13 mouse cellular contexts compared by ENCODE assay signal in the genomic region with DNA sequence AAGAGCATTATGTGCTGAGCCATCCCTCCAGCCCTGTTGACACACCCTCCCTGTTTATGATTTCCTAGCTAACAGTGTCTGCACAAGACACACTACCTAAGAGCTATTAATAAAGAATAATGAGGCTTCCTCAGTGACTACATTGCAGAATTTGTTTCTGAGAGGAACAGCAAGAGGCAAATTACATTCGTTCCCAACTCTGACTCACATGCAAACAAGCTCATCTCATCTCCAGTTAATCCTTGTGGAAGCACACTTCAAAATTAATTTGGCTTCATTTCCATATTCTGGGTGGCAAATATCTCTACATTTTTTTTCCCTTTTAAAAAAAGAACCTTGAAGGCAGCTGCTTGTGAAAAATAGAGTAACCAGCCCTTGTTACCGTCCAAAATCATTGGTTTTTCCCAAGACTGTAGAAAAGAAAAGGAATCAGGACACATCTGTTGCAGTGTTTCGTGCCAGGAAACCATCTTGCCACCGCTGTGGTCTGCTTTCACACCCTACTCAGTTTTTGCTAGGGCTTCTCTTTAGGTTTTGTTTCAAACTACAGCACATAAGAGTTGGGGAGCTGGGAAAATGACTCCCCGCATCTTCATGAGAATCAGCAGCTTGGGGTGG.
DNase-seq lines count a peak whose midpoint lies in the region; ATAC-seq and TF ChIP-seq lines count a peak whose summit lies in the region.
"Had no signal": no experiment of that assay in that cellular context is flagged by ENCODE, and none has a peak within 500 bp of the region (broad histone marks: within the 10 kb centered on the region; RNA-seq: fewer than 3 reads in every experiment).

No protein-coding gene starts in this region.

- H3K36me3 ChIP-seq in hindbrain, embryonic 16.5 days (ENCODE audit: control insufficient read depth, insufficient read depth, low read length) = peaks cover 14% of the 10 kb centered on the region; the same call in 1 of the 2 replicates
- H3K36me3 ChIP-seq in hindbrain, embryonic 14.5 days (replicated peaks; ENCODE audit: control insufficient read depth, insufficient read depth) = peaks cover 51% of the 10 kb centered on the region
- H3K36me3 ChIP-seq in kidney, embryonic 16.5 days (ENCODE audit: insufficient read depth, low read length) = peaks cover 32% of the 10 kb centered on the region
- H3K36me3 ChIP-seq in limb, embryonic 10.5 days = peaks cover 44% of the 10 kb centered on the region

- no peak overlapping the region for H3K9ac ChIP-seq in hindbrain, embryonic 16.5 days (ENCODE audit: low read depth, low read length)
- H3K9ac ChIP-seq in hindbrain, embryonic 14.5 days = no peak overlapping the region
- H3K9ac ChIP-seq in kidney, embryonic 16.5 days (replicated peaks; ENCODE audit: low read length) = no peak overlapping the region
- H3K9ac ChIP-seq: lung, embryonic 14.5 days; midbrain, embryonic 13.5 days had no signal

- DNase-seq in hindbrain, embryonic 14.5 days (ENCODE audit: low spot score) = no peak
- DNase-seq in cerebellum, adult 9-11 months = peak; percentile 66
- peak; percentile 71 to 72 for DNase-seq in layer of hippocampus, adult 2 months (ENCODE audit: low spot score in 2 of 2)
- peak; percentile 79 to 82 for DNase-seq in right cerebral cortex, adult 2 months (ENCODE audit: low spot score in 2 of 2)
- no peak for DNase-seq in liver
- DNase-seq in limb, embryonic 10.5 days (ENCODE audit: low spot score) = no peak
- DNase-seq: adrenal gland, adult 8-10 months; kidney, adult 9 months; lung, embryonic 14.5 days had no signal

- no peak for TF ChIP-seq CTCF in layer of hippocampus, adult 2 months (conservative IDR thresholded peaks at IDR 0.05)

- H3K27ac ChIP-seq in hindbrain, embryonic 16.5 days (ENCODE audit: low read depth, low read length) = no peak overlapping the region
- no peak overlapping the region for H3K27ac ChIP-seq in hindbrain, embryonic 14.5 days
- peak overlapping the region; percentile 56; the same call in 1 of the 2 replicates for H3K27ac ChIP-seq in layer of hippocampus, adult 2 months
- H3K27ac ChIP-seq in kidney, embryonic 16.5 days (ENCODE audit: low read length) = no peak overlapping the region
- H3K27ac ChIP-seq in limb, embryonic 10.5 days = no peak overlapping the region
- H3K27ac ChIP-seq: midbrain, embryonic 13.5 days had no signal

- no peaks in the 10 kb centered on the region for H3K4me1 ChIP-seq in hindbrain, embryonic 16.5 days (ENCODE audit: control insufficient read depth, insufficient read depth, low read depth, low read length)
- H3K4me1 ChIP-seq in hindbrain, embryonic 14.5 days (replicated peaks; ENCODE audit: control insufficient read depth, insufficient read depth, low read length) = no peaks in the 10 kb centered on the region
- H3K4me1 ChIP-seq in kidney, embryonic 16.5 days (ENCODE audit: insufficient read depth, low read length) = no peaks in the 10 kb centered on the region
- no peaks in the 10 kb centered on the region for H3K4me1 ChIP-seq in limb, embryonic 10.5 days
- H3K4me1 ChIP-seq: midbrain, embryonic 13.5 days had no signal

- WGBS in hindbrain, embryonic 16.5 days = 90% methylated on average over 5 of the region's 5 CpGs
- WGBS in hindbrain, embryonic 14.5 days = 91% methylated on average over 5 of the region's 5 CpGs
- 95% methylated on average over 5 of the region's 5 CpGs for WGBS in kidney, embryonic 16.5 days
- 92% methylated on average over 5 of the region's 5 CpGs for WGBS in limb, embryonic 10.5 days

- H3K9me3 ChIP-seq in hindbrain, embryonic 16.5 days (ENCODE audit: control insufficient read depth, low read length) = no peaks in the 10 kb centered on the region
- H3K9me3 ChIP-seq in hindbrain, embryonic 14.5 days (ENCODE audit: control insufficient read depth, low read length) = no peaks in the 10 kb centered on the region
- H3K9me3 ChIP-seq in kidney, embryonic 16.5 days (ENCODE audit: low read length) = no peaks in the 10 kb centered on the region
- no peaks in the 10 kb centered on the region for H3K9me3 ChIP-seq in limb, embryonic 10.5 days (replicated peaks)
- H3K9me3 ChIP-seq: midbrain, embryonic 13.5 days had no signal

- ATAC-seq in hindbrain, embryonic 16.5 days = peak; percentile 37; the same call in 1 of the 2 replicates
- no peak for ATAC-seq in hindbrain, embryonic 14.5 days (ENCODE audit: low FRiP score)
- no peak for ATAC-seq in kidney, embryonic 16.5 days (ENCODE audit: low FRiP score, low TSS enrichment)
- ATAC-seq: midbrain, embryonic 13.5 days had no signal

- no peaks in the 10 kb centered on the region for H3K27me3 ChIP-seq in hindbrain, embryonic 16.5 days (replicated peaks; ENCODE audit: control insufficient read depth, insufficient read depth, low read length)
- H3K27me3 ChIP-seq in hindbrain, embryonic 14.5 days (ENCODE audit: control insufficient read depth, insufficient read depth, low read length) = no peaks in the 10 kb centered on the region
- no peaks in the 10 kb centered on the region for H3K27me3 ChIP-seq in kidney, embryonic 16.5 days (ENCODE audit: insufficient read depth, low read length)
- no peaks in the 10 kb centered on the region for H3K27me3 ChIP-seq in limb, embryonic 10.5 days (ENCODE audit: low read depth, poor library complexity, severe bottlenecking)
- H3K27me3 ChIP-seq: midbrain, embryonic 13.5 days had no signal

- no peak overlapping the region for H3K4me2 ChIP-seq in hindbrain, embryonic 16.5 days (ENCODE audit: low read length)
- H3K4me2 ChIP-seq in hindbrain, embryonic 14.5 days (replicated peaks) = no peak overlapping the region
- H3K4me2 ChIP-seq in kidney, embryonic 16.5 days (replicated peaks; ENCODE audit: low read depth, low read length) = no peak overlapping the region
- H3K4me2 ChIP-seq: lung, embryonic 14.5 days; midbrain, embryonic 13.5 days had no signal

- H3K4me3 ChIP-seq in hindbrain, embryonic 16.5 days (ENCODE audit: low read length) = no peak overlapping the region
- no peak overlapping the region for H3K4me3 ChIP-seq in hindbrain, embryonic 14.5 days (replicated peaks; ENCODE audit: low read length)
- no peak overlapping the region for H3K4me3 ChIP-seq in layer of hippocampus, adult 2 months
- H3K4me3 ChIP-seq in kidney, embryonic 16.5 days (ENCODE audit: low read length) = no peak overlapping the region
- H3K4me3 ChIP-seq in limb, embryonic 10.5 days = no peak overlapping the region
- H3K4me3 ChIP-seq: erythroblast, embryonic 14.5 days; midbrain, embryonic 13.5 days had no signal

Comparison
In these comparisons a context has a peak if more than half of its experiments do, and no peak if none do; other contexts are left out.
1. DNase-seq: peak in cerebellum, adult 9-11 months (single experiment), layer of hippocampus, adult 2 months (2 of 2) and right cerebral cortex, adult 2 months (2 of 2); none in hindbrain, embryonic 14.5 days (single experiment), liver (single experiment) and limb, embryonic 10.5 days (single experiment).